Mouse (Mus musculus) forebrain, postnatal 0 days (tissue): ENCODE data around the gene Socs7. TPM values are rescaled to one million over a fixed set of nuclear protein-coding genes. Genes with fewer than 3 reads are reported as not detected.

Source experiments
- ATAC-seq: fragments of 200-750 bp; cut with Nextera tagmentation; 2 replicates; pipeline ENCODE4 v1.8.0; 2017; ENCODE audit warnings: mild to moderate bottlenecking, moderate library complexity
- DNase-seq: peaks from one replicate; pipeline ENCODE4 v3.0.0-alpha.2; 2015
- H3K27ac ChIP-seq: fragments of 300-500 bp; sonication (generic); 2 replicates; pipeline ENCODE4 v1.5.1; 2014; ENCODE audit warnings: low read depth, mild to moderate bottlenecking, antibody characterized with exemption, low read length, moderate library complexity, mixed read lengths
- H3K27me3 ChIP-seq: fragments of 300-500 bp; sonication (generic); 2 replicates; pipeline ENCODE4 v1.6.1; 2014; ENCODE audit warnings: mild to moderate bottlenecking, low read length, mixed read lengths; ENCODE audit not compliant: insufficient read depth
- H3K36me3 ChIP-seq: fragments of 300-500 bp; sonication (generic); 2 replicates; pipeline ENCODE4 v1.6.1; 2014; ENCODE audit warnings: mild to moderate bottlenecking, moderate library complexity; ENCODE audit not compliant: insufficient read depth
- H3K4me1 ChIP-seq: fragments of 300-500 bp; sonication (generic); 2 replicates; pipeline ENCODE4 v1.6.1; 2014; ENCODE audit warnings: antibody characterized with exemption; ENCODE audit not compliant: insufficient read depth
- H3K4me2 ChIP-seq: fragments of 300-500 bp; sonication (generic); 2 replicates; pipeline ENCODE4 v1.6.1; 2014; ENCODE audit warnings: low read depth, mild to moderate bottlenecking, moderate library complexity
- H3K4me3 ChIP-seq: fragments of 300-500 bp; sonication (generic); 2 replicates; pipeline ENCODE4 v1.5.1; 2014; ENCODE audit warnings: low read depth, low read length, mixed read lengths
- H3K9ac ChIP-seq: fragments of 300-500 bp; sonication (generic); 2 replicates; pipeline ENCODE4 v1.6.1; 2014; ENCODE audit warnings: mild to moderate bottlenecking
- H3K9me3 ChIP-seq: fragments of 300-500 bp; sonication (generic); 2 replicates; pipeline ENCODE4 v1.6.1; 2016; ENCODE audit warnings: low read length
- CTCF ChIP-seq: sonication (generic); IDR thresholded peaks from 2 replicates; pipeline ENCODE4 v1.5.1; 2016; ENCODE audit warnings: antibody characterized with exemption, control low read depth, low read depth
- WGBS: fragments of 180-500 bp; shearing (Covaris S2); extraction: QIAGEN DNeasy Blood & Tissue Kit; methylation state at CpG from one replicate; pipeline ENCODE4 v1.1.7; 2014; 5-methylcytosine and 5-hydroxymethylcytosine counted together
- polyA plus RNA-seq: library from polyadenylated mRNA; unstranded; fragments of >200 nt; fragmentation: Nextera tagmentation; extraction: Ambion mirVana; gene quantifications from 2 replicates; pipeline ENCODE4 v1.2.1, GENCODE M21; 2015
- total RNA-seq: library from RNA; depleted of rRNA; stranded (reverse); fragments of >200 nt; gene quantifications from 2 replicates; pipeline ENCODE4 v1.2.3, GENCODE M21; 2014; rRNA removed

Socs7 gene
- total and polyA plus RNA-seq, 2 experiments from 2014 or later, result 6.4 to 64.3 TPM

GRCm38 (mm10) chr11:97441658-97442125 is 79.3 kb downstream of the Socs7 start:
- Histone ChIP-seq H3K4me3 (no peak overlapping the region), H3K4me2 (no peak overlapping the region), H3K27ac (no peak overlapping the region), H3K27me3 (peaks cover 3% of the 10 kb centered on the region; the same call in 1 of the 2 replicates), H3K9ac (no peak overlapping the region), H3K4me1 (0 out of 2 replicates have a peak, but pooled peaks cover 6% of the 10 kb centered on the region), H3K9me3 (no peaks in the 10 kb centered on the region), H3K36me3 (peaks cover 10% of the 10 kb centered on the region)
- DNase-seq, result no peak
- TF ChIP-seq CTCF, result no peak
- ATAC-seq, result no peak
- WGBS, result 8% methylated on average over 3 of the region's 3 CpGs

- Histone ChIP-seq H3K4me1 (0 out of 2 replicates have a peak, but pooled peaks cover 6% of the 10 kb centered on the region), H3K4me3 (no peak overlapping the region), H3K36me3 (peaks cover 10% of the 10 kb centered on the region; the same call in 1 of the 2 replicates), H3K9me3 (no peaks in the 10 kb centered on the region), H3K4me2 (no peak overlapping the region), H3K27me3 (peaks cover 3% of the 10 kb centered on the region; the same call in 1 of the 2 replicates), H3K9ac (no peak overlapping the region), H3K27ac (no peak overlapping the region)
- 88% methylated on average over 11 of the region's 11 CpGs for WGBS
- TF ChIP-seq CTCF, result no peak
- ATAC-seq (no peak), DNase-seq (no peak)
These were observed 80.7 kb downstream of the Socs7 start for GRCm38 (mm10) chr11:97442891-97443675.

GRCm38 (mm10) chr11:97445596-97445995 is 83.2 kb downstream of the Socs7 start:
- Histone ChIP-seq H3K36me3 (peaks cover 16% of the 10 kb centered on the region; the same call in 1 of the 2 replicates), H3K9me3 (no peaks in the 10 kb centered on the region), H3K4me1 (peaks cover 12% of the 10 kb centered on the region), H3K27ac (no peak overlapping the region), H3K27me3 (no peaks in the 10 kb centered on the region), H3K4me2 (no peak overlapping the region), H3K4me3 (no peak overlapping the region), H3K9ac (no peak overlapping the region)
- no peak for TF ChIP-seq CTCF
- 65% methylated on average over 6 of the region's 6 CpGs for WGBS
- ATAC-seq, result no peak
- no peak for DNase-seq

DNA sequence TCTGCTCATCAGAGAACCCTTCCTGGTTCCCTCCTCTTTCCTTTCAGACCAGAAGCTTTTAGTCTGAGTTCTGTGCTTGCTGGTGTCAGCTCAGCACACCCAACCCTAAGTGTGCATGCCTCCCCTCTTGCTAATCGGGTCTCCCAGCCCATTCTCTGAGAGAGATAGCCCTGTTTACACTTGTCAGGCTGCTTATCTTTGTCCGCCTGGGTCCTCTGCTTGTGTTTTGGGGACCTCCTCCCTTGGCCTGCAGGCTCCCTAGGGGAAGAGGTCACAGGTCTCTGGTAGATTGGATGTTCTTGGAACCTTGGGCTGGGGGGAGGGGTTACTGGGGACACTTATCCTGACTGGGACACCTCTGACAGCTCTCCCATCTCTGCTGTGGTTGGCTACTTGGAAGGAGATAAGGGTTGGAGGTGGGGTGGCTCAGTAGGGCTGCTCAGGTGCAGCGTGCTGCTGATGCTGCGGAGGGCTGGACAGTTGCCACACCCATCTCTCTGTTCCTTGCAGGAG is 83.7 kb downstream of the Socs7 start:
- no peaks in the 10 kb centered on the region for H3K9me3 ChIP-seq
- H3K27ac ChIP-seq, result no peak overlapping the region
- no peak for DNase-seq
- H3K4me1 ChIP-seq, result peaks cover 14% of the 10 kb centered on the region
- H3K27me3 ChIP-seq, result no peaks in the 10 kb centered on the region
- no peak overlapping the region for H3K4me3 ChIP-seq
- WGBS, result 71% methylated on average over 4 of the region's 4 CpGs
- ATAC-seq, result no peak
- H3K9ac ChIP-seq, result no peak overlapping the region
- no peak overlapping the region for H3K4me2 ChIP-seq
- peaks cover 16% of the 10 kb centered on the region; the same call in 1 of the 2 replicates for H3K36me3 ChIP-seq
- TF ChIP-seq CTCF, result no peak

DNA sequence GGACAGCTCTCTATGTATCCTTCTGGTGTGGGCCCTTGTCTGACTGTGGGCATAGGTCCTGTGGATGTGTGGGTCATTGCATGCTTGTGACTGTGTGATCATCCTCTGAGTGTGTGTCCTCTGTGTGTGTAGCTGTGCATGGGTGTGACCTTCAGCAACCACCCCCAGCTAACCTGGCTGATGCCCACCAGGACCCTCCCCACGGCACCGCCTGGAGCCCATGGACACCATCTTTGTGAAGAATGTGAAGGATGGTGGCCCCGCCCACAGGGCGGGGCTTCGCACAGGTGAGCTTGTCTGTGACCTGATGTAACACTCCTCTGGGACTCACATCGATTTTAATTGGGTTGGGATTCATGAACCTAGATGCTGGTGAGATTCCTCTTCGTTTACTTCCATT is 85.6 kb downstream of the Socs7 start:
- Histone ChIP-seq H3K9ac (no peak overlapping the region), H3K4me2 (no peak overlapping the region), H3K4me1 (peaks cover 11% of the 10 kb centered on the region), H3K27ac (no peak overlapping the region), H3K27me3 (no peaks in the 10 kb centered on the region), H3K4me3 (no peak overlapping the region), H3K36me3 (peaks cover 28% of the 10 kb centered on the region), H3K9me3 (no peaks in the 10 kb centered on the region)
- TF ChIP-seq CTCF, result no peak
- ATAC-seq (no peak), DNase-seq (no peak)
- 81% methylated on average over 7 of the region's 7 CpGs for WGBS

Other genes with a start within 250 kb of the Socs7 start
- 1.6 and 1.7 TPM in 2 replicates for gene Tbx21, start 247.2 kb upstream of the Socs7 start, total RNA-seq
- gene Tbx21, start 247.2 kb upstream of the Socs7 start, polyA plus RNA-seq, result 2.2 and 2.9 TPM in 2 replicates
- 35.8 and 36.4 TPM in 2 replicates for gene Tbkbp1, start 211.1 kb upstream of the Socs7 start, total RNA-seq
- 9.2 and 9.9 TPM in 2 replicates for gene Tbkbp1, start 211.1 kb upstream of the Socs7 start, polyA plus RNA-seq
- gene Kpnb1, start 174.7 kb upstream of the Socs7 start, total RNA-seq, result 112 and 124 TPM in 2 replicates
- gene Kpnb1, start 174.7 kb upstream of the Socs7 start, polyA plus RNA-seq, result 19.2 and 24.6 TPM in 2 replicates
- gene Npepps, start 81.9 kb upstream of the Socs7 start, total RNA-seq, result 66.5 and 98.7 TPM in 2 replicates
- gene Npepps, start 81.9 kb upstream of the Socs7 start, polyA plus RNA-seq, result 62.5 and 92.1 TPM in 2 replicates
- 29.0 and 34.9 TPM in 2 replicates for gene Mrpl45, start 46.8 kb upstream of the Socs7 start, total RNA-seq
- 33.3 and 37.7 TPM in 2 replicates for gene Mrpl45, start 46.8 kb upstream of the Socs7 start, polyA plus RNA-seq
- gene Gpr179, start 10.5 kb upstream of the Socs7 start, total RNA-seq, result 0.46 and 0.62 TPM in 2 replicates
- gene Gpr179, start 10.5 kb upstream of the Socs7 start, polyA plus RNA-seq, result 0.21 and 0.45 TPM in 2 replicates
- 52.7 and 52.9 TPM in 2 replicates for gene Arhgap23, start 53.0 kb downstream of the Socs7 start, total RNA-seq
- 7.0 and 10.2 TPM in 2 replicates for gene Arhgap23, start 53.0 kb downstream of the Socs7 start, polyA plus RNA-seq
- 0.38 TPM in 1 of 2 replicates, not detected in the other for gene 4933428G20Rik, start 137.8 kb downstream of the Socs7 start, total RNA-seq
- gene 4933428G20Rik, start 137.8 kb downstream of the Socs7 start, polyA plus RNA-seq, result 0.25 TPM in 1 of 2 replicates, not detected in the other
- gene Srcin1, start 213.6 kb downstream of the Socs7 start, total RNA-seq, result 50.1 and 70.7 TPM in 2 replicates
- gene Srcin1, start 213.6 kb downstream of the Socs7 start, polyA plus RNA-seq, result 8.9 and 12.0 TPM in 2 replicates